ENCODE assay signal across 21 mouse cellular contexts in the genomic region with DNA sequence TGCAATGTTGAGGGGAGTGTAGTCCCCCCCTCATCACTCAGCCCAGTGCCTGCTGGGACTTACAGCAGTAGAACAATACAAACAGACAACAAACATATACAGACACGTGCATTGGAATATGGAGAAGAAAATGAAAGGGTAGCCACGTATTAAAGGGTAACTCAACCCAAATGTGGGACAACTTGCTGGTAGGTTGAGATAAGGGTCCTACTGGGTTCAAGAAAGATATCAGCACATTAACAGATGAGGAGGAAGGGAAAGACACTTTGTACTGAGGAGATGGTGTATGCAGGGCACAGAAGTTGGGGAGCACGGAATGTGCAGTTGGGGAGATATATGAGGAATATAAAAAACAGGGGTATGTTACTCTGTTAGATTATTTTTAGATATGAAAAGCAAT.
DNase-seq lines count a peak whose midpoint lies in the region; ATAC-seq and TF ChIP-seq lines count a peak whose summit lies in the region.
"Had no signal": no experiment of that assay in that cellular context is flagged by ENCODE, and none has a peak within 500 bp of the region (broad histone marks: within the 10 kb centered on the region; RNA-seq: fewer than 3 reads in every experiment).

No protein-coding gene starts in this region.

- H3K9me3 ChIP-seq in MEL (replicated peaks; ENCODE audit: insufficient read depth, low read length) = no peaks in the 10 kb centered on the region
- H3K9me3 ChIP-seq in liver, postnatal 0 days (ENCODE audit: low read length) = no peaks in the 10 kb centered on the region
- H3K9me3 ChIP-seq: embryonic facial prominence, embryonic 15.5 days; forebrain, embryonic 12.5 days; heart, embryonic 13.5 days; midbrain, embryonic 10.5 days had no signal

- TF ChIP-seq RAD21 in MEL (IDR thresholded peaks at IDR 0.05; ENCODE audit: low read depth, low read length) = no peak

- H3K9ac ChIP-seq in MEL (ENCODE audit: control insufficient read depth, low read depth, low read length, poor library complexity, severe bottlenecking) = 0 out of 2 replicates have a peak overlapping the region, but pooled peaks have one; percentile 26
- H3K9ac ChIP-seq in liver, postnatal 0 days (replicated peaks) = no peak overlapping the region
- H3K9ac ChIP-seq: embryonic facial prominence, embryonic 15.5 days; forebrain, embryonic 12.5 days; heart, embryonic 13.5 days had no signal

- H3K36me3 ChIP-seq in MEL (ENCODE audit: control insufficient read depth in 1 of 2, insufficient read depth in 2 of 2, low read length in 2 of 2) = peaks cover 0 to 44% of the 10 kb centered on the region in 2 experiments; a peak in 2 of 4 replicates
- H3K36me3 ChIP-seq in liver, postnatal 0 days (replicated peaks; ENCODE audit: insufficient read depth, low read length) = no peaks in the 10 kb centered on the region
- H3K36me3 ChIP-seq: forebrain, embryonic 12.5 days; midbrain, embryonic 10.5 days had no signal

- H3K27ac ChIP-seq in MEL (ENCODE audit: control insufficient read depth, low read depth, low read length) = peak overlapping the region; percentile 84
- H3K27ac ChIP-seq in liver, postnatal 0 days (ENCODE audit: low read depth) = peak overlapping the region; percentile 61
- H3K27ac ChIP-seq: embryonic facial prominence, embryonic 15.5 days; forebrain, embryonic 12.5 days; midbrain, embryonic 10.5 days had no signal

- H3K27me3 ChIP-seq in MEL (ENCODE audit: control insufficient read depth in 1 of 2, insufficient read depth in 2 of 2, low read length in 2 of 2) = no peaks in the 10 kb centered on the region
- no peaks in the 10 kb centered on the region for H3K27me3 ChIP-seq in liver, postnatal 0 days (ENCODE audit: insufficient read depth, low read length)
- H3K27me3 ChIP-seq: embryonic facial prominence, embryonic 15.5 days; forebrain, embryonic 12.5 days; heart, embryonic 13.5 days had no signal

- ATAC-seq in liver, postnatal 0 days = peak; percentile 90
- ATAC-seq: hindbrain, embryonic 16.5 days had no signal

- TF ChIP-seq CTCF in MEL (IDR thresholded peaks at IDR 0.05 in 2 of 3, conservative IDR thresholded peaks at IDR 0.05 in 1 of 3; ENCODE audit: control insufficient read depth in 1 of 3, insufficient read depth in 1 of 3, low read depth in 2 of 3, low read length in 3 of 3, poor library complexity in 1 of 3, severe bottlenecking in 1 of 3) = no peak
- no peak for TF ChIP-seq CTCF in liver, postnatal 0 days (IDR thresholded peaks at IDR 0.05; ENCODE audit: low read depth)

- H3K4me3 ChIP-seq in MEL (ENCODE audit: control insufficient read depth in 1 of 2, insufficient read depth in 1 of 2, low read depth in 2 of 2, low read length in 2 of 2) = peak overlapping the region in 1 of 2 experiments; percentile 8; a peak in 1 of 4 replicates
- no peak overlapping the region for H3K4me3 ChIP-seq in liver, postnatal 0 days (ENCODE audit: low read depth, low read length)
- H3K4me3 ChIP-seq: embryonic facial prominence, embryonic 15.5 days; forebrain, embryonic 12.5 days; heart, embryonic 13.5 days; midbrain, embryonic 10.5 days had no signal

- peaks cover 34 to 45% of the 10 kb centered on the region in 2 experiments for H3K4me1 ChIP-seq in MEL (ENCODE audit: control insufficient read depth in 1 of 2, insufficient read depth in 2 of 2, low read length in 2 of 2)
- peaks cover 22% of the 10 kb centered on the region for H3K4me1 ChIP-seq in liver, postnatal 0 days (ENCODE audit: insufficient read depth)
- H3K4me1 ChIP-seq: embryonic facial prominence, embryonic 15.5 days; forebrain, embryonic 12.5 days; midbrain, embryonic 10.5 days had no signal

- TF ChIP-seq EP300 in MEL (IDR thresholded peaks at IDR 0.05; ENCODE audit: low read depth in 1 of 2, low read length in 2 of 2) = peak; percentile 94
- peak; percentile 98 for TF ChIP-seq EP300 in liver, postnatal 0 days (IDR thresholded peaks at IDR 0.05; ENCODE audit: low read depth)

- H3K4me2 ChIP-seq in liver, postnatal 0 days (ENCODE audit: low read depth, low read length) = peak overlapping the region; percentile 53
- H3K4me2 ChIP-seq: embryonic facial prominence, embryonic 15.5 days; forebrain, embryonic 12.5 days; heart, embryonic 13.5 days had no signal

- no peak for TF ChIP-seq POLR2A in MEL (IDR thresholded peaks at IDR 0.05; ENCODE audit: control insufficient read depth in 1 of 2, insufficient read depth in 1 of 2, low read depth in 1 of 2, low read length in 2 of 2, poor library complexity in 1 of 2)

- DNase-seq in MEL (ENCODE audit: low read depth, low spot score) (peak; percentile 87), liver (peak; percentile 51), adipocyte (ENCODE audit: low spot score) (no peak)
- DNase-seq in c-Kit-negative CD71-positive TER-119-positive erythroid progenitor cells, embryonic 14.5 days (ENCODE audit: low read depth, low spot score) = peak; percentile 34
- DNase-seq in liver, postnatal 0 days = no peak
- no peak for DNase-seq in adrenal gland, adult 18-20 months (ENCODE audit: low spot score in 2 of 2)
- no peak for DNase-seq in heart, postnatal 14 days
- DNase-seq: adrenal gland, adult 2 months; cerebellum, adult 9-11 months; heart, postnatal 4 days; kidney, adult 8-10 months; kidney, postnatal 25 days; lung, adult 18-20 months; retina, postnatal 1 day; right cerebral cortex, postnatal 4 days; thymus, postnatal 14 days had no signal

- intact Hi-C loops in heart, postnatal 14 days (cut with DNase I) = no loop called here

- 47% methylated on average over 3 of the region's 3 CpGs for WGBS in liver, postnatal 0 days (ENCODE audit: insufficient replicate concordance)

- H3K79me2 ChIP-seq in MEL (ENCODE audit: control insufficient read depth, insufficient read depth, low read length, poor library complexity) = no peaks in the 10 kb centered on the region

TF ChIP-seq in MEL, 35 proteins besides CTCF, POLR2A, EP300 and RAD21:
- TF ChIP-seq TAL1 (IDR thresholded peaks at IDR 0.05; ENCODE audit: low read length) (peak; percentile 97), TBP (IDR thresholded peaks at IDR 0.05; ENCODE audit: low read depth, low read length) (peak; percentile 51; the same call in 1 of the 2 replicates), SIN3A (IDR thresholded peaks at IDR 0.05; ENCODE audit: low read length) (peak; percentile 77), ETS1 (IDR thresholded peaks at IDR 0.05; ENCODE audit: low read depth, low read length) (peak; percentile 91), TCF12 (IDR thresholded peaks at IDR 0.05; ENCODE audit: low read depth, low read length) (peak; percentile 97), GATA1 (IDR thresholded peaks at IDR 0.05; ENCODE audit: low read depth, low read length) (peak; percentile 96), MXI1 (IDR thresholded peaks at IDR 0.05; ENCODE audit: low read depth, low read length) (peak; percentile 87), RCOR1 (IDR thresholded peaks at IDR 0.05; ENCODE audit: low read depth, low read length) (no peak), MAX (IDR thresholded peaks at IDR 0.05; ENCODE audit: low read length) (peak; percentile 85), BHLHE40 (IDR thresholded peaks at IDR 0.05; ENCODE audit: borderline replicate concordance, low read depth, low read length) (peak; percentile 86; the same call in 1 of the 2 replicates), MYC (IDR thresholded peaks at IDR 0.05; ENCODE audit: low read depth, low read length) (peak; percentile 93), MAFK (IDR thresholded peaks at IDR 0.05; ENCODE audit: borderline replicate concordance, low read depth, low read length) (no peak), ZNF384 (IDR thresholded peaks at IDR 0.05; ENCODE audit: low read depth, low read length) (peak; percentile 63; the same call in 1 of the 2 replicates), CHD1 (IDR thresholded peaks at IDR 0.05; ENCODE audit: low read depth, low read length) (no peak)

Comparison
In these comparisons a context has a peak if more than half of its experiments do, and no peak if none do; other contexts are left out.
1. DNase-seq: peak in MEL (single experiment), c-Kit-negative CD71-positive TER-119-positive erythroid progenitor cells, embryonic 14.5 days (single experiment) and liver (single experiment); none in liver, postnatal 0 days (single experiment), adipocyte (single experiment), adrenal gland, adult 18-20 months (0 of 2) and heart, postnatal 14 days (0 of 2).